Mouse (Mus musculus): ENCODE measurements around the gene Dgke. TPM values are rescaled to one million over a fixed set of nuclear protein-coding genes. Genes with fewer than 3 reads are reported as not detected.
"Not testable (repeated sequence)": the region's sequence is repeated elsewhere in the genome, so short reads cannot be mapped to it uniquely, and the experiment has no call there.

The Dgke gene
- polyA plus RNA-seq, 1 experiment from 2014 or later: 8.7 TPM

DNA sequence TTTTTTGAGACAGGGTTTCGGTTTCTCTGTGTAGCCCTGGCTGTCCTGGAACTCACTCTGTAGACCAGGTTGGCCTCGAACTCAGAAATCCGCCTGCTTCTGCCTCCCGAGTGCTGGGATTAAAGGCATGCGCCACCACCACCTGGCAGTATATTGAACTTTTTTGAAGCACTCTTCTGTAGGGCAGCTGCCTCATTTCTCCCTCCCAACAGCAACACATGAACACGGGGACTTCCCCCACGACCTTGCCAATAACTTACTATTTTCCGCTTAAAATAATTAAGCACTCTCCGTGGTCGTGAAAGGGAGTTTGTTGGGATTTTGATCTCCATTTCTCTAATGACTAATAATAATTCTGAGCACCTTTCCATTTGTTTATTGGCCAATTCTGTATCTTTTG, 30.6 kb upstream of the Dgke start:
- H3K4me2 ChIP-seq (ENCODE audit: low read depth, low read length); H3K36me3 ChIP-seq (ENCODE audit: control insufficient read depth, insufficient read depth); H3K4me1 ChIP-seq (ENCODE audit: control insufficient read depth, insufficient read depth, low read length); H3K9me3 ChIP-seq (replicated peaks; ENCODE audit: control insufficient read depth, low read length); H3K4me3 ChIP-seq (ENCODE audit: low read length); ATAC-seq (replicated peaks; ENCODE audit: extremely low read depth, insufficient read depth, low FRiP score); H3K27me3 ChIP-seq (ENCODE audit: control insufficient read depth, insufficient read depth, low read length); H3K27ac ChIP-seq (ENCODE audit: low read length); H3K9ac ChIP-seq (ENCODE audit: low read length): not testable (repeated sequence)
- WGBS: 85% methylated on average over 10 of the region's 10 CpGs

DNA sequence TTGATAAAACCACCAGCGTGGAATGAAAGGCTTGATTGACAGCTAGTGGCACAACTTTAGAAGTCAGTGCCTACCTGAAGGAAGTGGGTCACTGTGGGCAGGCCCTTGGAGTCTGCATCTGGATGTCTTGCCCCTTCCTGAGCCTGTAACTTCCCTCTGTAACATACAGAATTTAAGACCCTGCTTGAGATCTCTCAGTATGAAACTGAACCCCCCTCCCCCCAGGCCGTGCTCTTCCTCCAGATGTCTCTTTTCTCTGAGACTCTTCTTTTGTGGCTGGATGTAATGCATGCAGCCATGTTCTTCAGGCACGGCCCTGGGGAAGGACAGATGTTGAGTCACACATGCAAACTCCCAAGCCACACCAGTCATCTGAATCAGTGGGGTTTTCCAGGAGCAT, 28.7 kb upstream of the Dgke start:
- Histone ChIP-seq H3K4me3 (ENCODE audit: low read length) (no peak overlapping the region), H3K9ac (ENCODE audit: low read length) (no peak overlapping the region), H3K9me3 (replicated peaks; ENCODE audit: control insufficient read depth, low read length) (no peaks in the 10 kb centered on the region), H3K36me3 (ENCODE audit: control insufficient read depth, insufficient read depth) (no peaks in the 10 kb centered on the region), H3K27me3 (ENCODE audit: control insufficient read depth, insufficient read depth, low read length) (no peaks in the 10 kb centered on the region), H3K4me2 (ENCODE audit: low read depth, low read length) (no peak overlapping the region), H3K27ac (ENCODE audit: low read length) (peak overlapping the region; percentile 35; the same call in 1 of the 2 replicates), H3K4me1 (ENCODE audit: control insufficient read depth, insufficient read depth, low read length) (no peaks in the 10 kb centered on the region)
- ATAC-seq (replicated peaks; ENCODE audit: extremely low read depth, insufficient read depth, low FRiP score): peak; percentile 53
- WGBS: 69% methylated on average over 3 of the region's 3 CpGs

GRCm38 (mm10) chr11:89092714-89093113, 26.1 kb upstream of the Dgke start:
- Histone ChIP-seq H3K36me3 (ENCODE audit: control insufficient read depth, insufficient read depth) (no peaks in the 10 kb centered on the region), H3K9me3 (replicated peaks; ENCODE audit: control insufficient read depth, low read length) (no peaks in the 10 kb centered on the region), H3K4me2 (ENCODE audit: low read depth, low read length) (no peak overlapping the region), H3K27ac (ENCODE audit: low read length) (no peak overlapping the region; the same call in 1 of the 2 replicates), H3K4me3 (ENCODE audit: low read length) (no peak overlapping the region), H3K4me1 (ENCODE audit: control insufficient read depth, insufficient read depth, low read length) (no peaks in the 10 kb centered on the region), H3K9ac (ENCODE audit: low read length) (no peak overlapping the region), H3K27me3 (ENCODE audit: control insufficient read depth, insufficient read depth, low read length) (no peaks in the 10 kb centered on the region)
- no peak for ATAC-seq (replicated peaks; ENCODE audit: extremely low read depth, insufficient read depth, low FRiP score)
- 56% methylated on average over 9 of the region's 9 CpGs for WGBS

DNA sequence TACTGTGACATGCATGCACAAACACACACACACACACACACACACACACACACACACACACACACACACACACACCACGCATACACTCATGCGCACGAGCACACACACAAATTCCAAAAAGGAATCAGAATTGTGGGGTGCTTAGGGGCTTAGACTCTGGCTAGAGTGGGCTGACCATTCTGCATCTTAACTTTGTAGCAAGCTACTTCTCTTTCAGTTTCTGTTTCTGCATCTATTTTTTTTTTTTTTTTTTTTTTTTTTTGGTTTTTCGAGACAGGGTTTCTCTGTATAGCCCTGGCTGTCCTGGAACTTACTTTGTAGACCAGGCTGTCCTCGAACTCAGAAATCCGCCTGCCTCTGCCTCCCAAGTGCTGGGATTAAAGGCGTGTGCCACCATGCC, 23.7 kb upstream of the Dgke start:
- not testable (repeated sequence) for ATAC-seq (replicated peaks; ENCODE audit: extremely low read depth, insufficient read depth, low FRiP score); H3K4me2 ChIP-seq (ENCODE audit: low read depth, low read length); H3K36me3 ChIP-seq (ENCODE audit: control insufficient read depth, insufficient read depth); H3K27me3 ChIP-seq (ENCODE audit: control insufficient read depth, insufficient read depth, low read length); H3K4me3 ChIP-seq (ENCODE audit: low read length); H3K4me1 ChIP-seq (ENCODE audit: control insufficient read depth, insufficient read depth, low read length); H3K27ac ChIP-seq (ENCODE audit: low read length); H3K9me3 ChIP-seq (replicated peaks; ENCODE audit: control insufficient read depth, low read length); H3K9ac ChIP-seq (ENCODE audit: low read length)
- 95% methylated on average over 6 of the region's 7 CpGs for whole genome bisulfite sequencing

DNA sequence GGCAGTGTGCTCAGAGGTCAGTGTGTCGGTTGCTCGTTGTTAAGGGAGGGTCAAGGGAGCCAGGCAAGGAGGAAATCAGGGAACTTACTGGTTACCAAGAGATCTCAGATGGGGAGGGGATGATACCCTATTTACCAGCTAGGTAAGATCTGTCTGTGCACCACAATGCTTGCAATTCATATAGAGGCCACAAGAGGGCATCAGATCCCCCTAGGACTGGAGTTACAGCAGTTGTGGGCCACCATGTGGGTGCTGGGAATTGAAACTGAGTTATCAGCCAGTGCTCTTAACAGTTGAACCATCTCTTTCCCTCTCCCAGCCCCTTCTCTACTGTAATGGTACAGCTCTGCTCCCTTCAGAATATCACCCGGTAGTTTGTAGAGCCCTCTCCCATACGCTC, 22.1 kb upstream of the Dgke start:
- 83% methylated on average over 4 of the region's 4 CpGs for WGBS

GRCm38 (mm10) chr11:89086208-89086809, 19.7 kb upstream of the Dgke start:
- no peak overlapping the region for H3K4me2 ChIP-seq (ENCODE audit: low read depth, low read length)
- H3K9me3 ChIP-seq (replicated peaks; ENCODE audit: control insufficient read depth, low read length): no peaks in the 10 kb centered on the region
- no peak for ATAC-seq (replicated peaks; ENCODE audit: extremely low read depth, insufficient read depth, low FRiP score)
- no peak overlapping the region for H3K27ac ChIP-seq (ENCODE audit: low read length)
- H3K36me3 ChIP-seq (ENCODE audit: control insufficient read depth, insufficient read depth): no peaks in the 10 kb centered on the region
- no peaks in the 10 kb centered on the region for H3K27me3 ChIP-seq (ENCODE audit: control insufficient read depth, insufficient read depth, low read length)
- H3K9ac ChIP-seq (ENCODE audit: low read length): no peak overlapping the region
- no peak overlapping the region for H3K4me3 ChIP-seq (ENCODE audit: low read length)
- 78% methylated on average over 10 of the region's 10 CpGs for WGBS
- no peaks in the 10 kb centered on the region for H3K4me1 ChIP-seq (ENCODE audit: control insufficient read depth, insufficient read depth, low read length)

More for the DNA sequence above, 22.1 kb upstream of the Dgke start:
- Histone ChIP-seq H3K27me3 (ENCODE audit: control insufficient read depth, insufficient read depth, low read length) (no peaks in the 10 kb centered on the region), H3K4me3 (ENCODE audit: low read length) (no peak overlapping the region), H3K9ac (ENCODE audit: low read length) (no peak overlapping the region), H3K27ac (ENCODE audit: low read length) (no peak overlapping the region), H3K9me3 (replicated peaks; ENCODE audit: control insufficient read depth, low read length) (no peaks in the 10 kb centered on the region), H3K4me1 (ENCODE audit: control insufficient read depth, insufficient read depth, low read length) (no peaks in the 10 kb centered on the region), H3K36me3 (ENCODE audit: control insufficient read depth, insufficient read depth) (no peaks in the 10 kb centered on the region), H3K4me2 (ENCODE audit: low read depth, low read length) (no peak overlapping the region)
- no peak for ATAC-seq (replicated peaks; ENCODE audit: extremely low read depth, insufficient read depth, low FRiP score)

DNA sequence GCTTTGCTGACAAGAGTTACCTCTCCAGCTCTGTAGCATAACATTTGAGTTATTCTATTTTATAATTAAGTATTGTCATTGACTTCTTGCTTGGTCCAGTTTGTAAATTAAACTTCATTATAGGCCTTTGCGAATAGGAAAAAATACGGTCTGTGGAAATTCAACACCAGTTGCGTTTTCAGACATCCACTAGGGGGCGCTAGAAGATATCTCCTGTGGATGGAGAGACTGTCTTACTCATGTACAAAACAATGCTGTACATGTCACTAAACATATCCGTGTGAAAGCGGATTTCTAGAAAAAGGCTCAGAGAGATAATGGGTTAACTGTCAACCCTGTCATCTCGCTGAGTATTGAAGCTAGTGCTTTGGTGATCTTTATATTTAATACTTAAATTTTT, 18.0 kb upstream of the Dgke start:
- 37% methylated on average over 7 of the region's 7 CpGs for WGBS
- Histone ChIP-seq H3K4me2 (ENCODE audit: low read depth, low read length) (no peak overlapping the region), H3K9me3 (replicated peaks; ENCODE audit: control insufficient read depth, low read length) (no peaks in the 10 kb centered on the region), H3K9ac (ENCODE audit: low read length) (no peak overlapping the region), H3K27me3 (ENCODE audit: control insufficient read depth, insufficient read depth, low read length) (no peaks in the 10 kb centered on the region), H3K4me3 (ENCODE audit: low read length) (no peak overlapping the region), H3K27ac (ENCODE audit: low read length) (no peak overlapping the region), H3K4me1 (ENCODE audit: control insufficient read depth, insufficient read depth, low read length) (no peaks in the 10 kb centered on the region), H3K36me3 (ENCODE audit: control insufficient read depth, insufficient read depth) (no peaks in the 10 kb centered on the region)
- no peak for ATAC-seq (replicated peaks; ENCODE audit: extremely low read depth, insufficient read depth, low FRiP score)

DNA sequence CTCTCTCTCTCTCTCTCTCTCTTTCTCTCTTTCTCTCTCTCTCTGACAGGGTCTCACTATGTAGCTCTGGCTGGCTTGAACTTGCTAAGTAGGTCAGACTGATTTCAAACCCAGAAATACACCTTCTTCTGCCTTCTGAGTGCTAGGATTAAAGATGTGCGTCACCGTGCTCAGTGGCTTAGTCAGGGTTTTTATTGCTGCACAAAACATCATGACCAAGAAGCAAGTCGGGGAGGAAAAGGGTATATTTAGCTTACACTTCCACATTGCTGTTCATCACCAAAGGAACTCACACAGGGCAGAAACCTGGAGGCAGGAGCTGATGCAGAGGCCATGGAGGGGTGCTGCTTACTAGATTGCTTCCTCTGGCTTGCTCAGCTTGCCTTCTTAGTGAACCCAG, 16.0 kb upstream of the Dgke start:
- not testable (repeated sequence) for ATAC-seq (replicated peaks; ENCODE audit: extremely low read depth, insufficient read depth, low FRiP score); H3K27me3 ChIP-seq (ENCODE audit: control insufficient read depth, insufficient read depth, low read length); H3K9me3 ChIP-seq (replicated peaks; ENCODE audit: control insufficient read depth, low read length); H3K4me3 ChIP-seq (ENCODE audit: low read length); H3K4me2 ChIP-seq (ENCODE audit: low read depth, low read length); H3K9ac ChIP-seq (ENCODE audit: low read length); H3K4me1 ChIP-seq (ENCODE audit: control insufficient read depth, insufficient read depth, low read length); H3K36me3 ChIP-seq (ENCODE audit: control insufficient read depth, insufficient read depth); H3K27ac ChIP-seq (ENCODE audit: low read length)
- WGBS: 79% methylated on average over 3 of the region's 3 CpGs

GRCm38 (mm10) chr11:89081906-89082305, 15.3 kb upstream of the Dgke start:
- 73% methylated on average over 5 of the region's 5 CpGs for WGBS
- not testable (repeated sequence) for H3K9me3 ChIP-seq (replicated peaks; ENCODE audit: control insufficient read depth, low read length); H3K4me2 ChIP-seq (ENCODE audit: low read depth, low read length); H3K27me3 ChIP-seq (ENCODE audit: control insufficient read depth, insufficient read depth, low read length); ATAC-seq (replicated peaks; ENCODE audit: extremely low read depth, insufficient read depth, low FRiP score); H3K27ac ChIP-seq (ENCODE audit: low read length); H3K4me1 ChIP-seq (ENCODE audit: control insufficient read depth, insufficient read depth, low read length); H3K36me3 ChIP-seq (ENCODE audit: control insufficient read depth, insufficient read depth); H3K4me3 ChIP-seq (ENCODE audit: low read length); H3K9ac ChIP-seq (ENCODE audit: low read length)

Measured in heart, embryonic 16.5 days (tissue).